Mouse (Mus musculus) T-helper 17 cell (primary cell): ENCODE data around the gene Mecom.
"Not testable (repeated sequence)": the region's sequence is repeated elsewhere in the genome, so short reads cannot be mapped to it uniquely, and the experiment has no call there.

Source experiments
- in situ Hi-C, 2 experiments: fragments of 300-600 bp; cut with MboI, MseI; formaldehyde crosslinking; loops; 1 replicate in 1 of 2; 2 replicates in 1 of 2; pipeline ENCODE4 v1.15.1; 2025; ENCODE audit warnings: high pct_unique_total_duplicates in 2 of 2

Mecom gene

DNA sequence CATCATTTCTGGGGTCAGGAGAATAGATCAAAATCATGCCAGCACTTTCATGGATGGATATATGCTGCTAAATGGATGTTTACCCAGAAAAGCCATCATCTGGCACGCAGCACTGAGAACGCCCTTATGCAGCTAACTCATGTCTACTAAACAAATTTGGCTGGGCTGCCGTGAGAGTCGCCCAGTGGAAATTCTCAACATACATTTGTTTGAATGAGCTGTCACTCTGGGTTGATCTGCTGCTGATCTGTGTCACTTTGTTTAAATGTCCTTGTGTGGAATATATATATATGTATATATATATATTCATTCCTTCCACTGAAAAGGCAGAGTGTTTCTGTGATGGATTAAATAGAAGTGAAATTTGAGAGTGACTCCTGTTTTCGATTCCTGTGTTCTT lies 290.0 kb downstream of the Mecom start:
- in situ Hi-C loops: no loop called here

DNA sequence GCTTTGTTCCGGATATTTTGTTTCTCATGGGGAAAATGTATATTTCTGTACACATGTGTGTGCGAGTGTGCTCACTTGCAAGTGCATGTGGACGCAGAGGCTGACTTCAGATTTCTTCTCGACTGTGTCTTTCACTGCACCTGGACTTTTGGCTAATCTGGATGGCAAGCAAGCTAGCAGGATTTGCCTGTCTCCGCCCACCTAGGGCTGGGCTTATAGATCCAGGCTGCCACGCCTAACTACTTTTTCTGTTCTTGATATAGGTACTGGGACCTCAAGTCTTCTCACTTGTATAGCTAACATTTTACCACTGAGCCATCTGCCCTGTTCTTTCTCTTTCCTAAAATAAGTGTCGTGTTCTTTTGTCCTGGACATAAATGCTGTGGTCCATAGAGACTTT lies 290.9 kb downstream of the Mecom start:
- in situ Hi-C loops: no loop called here

DNA sequence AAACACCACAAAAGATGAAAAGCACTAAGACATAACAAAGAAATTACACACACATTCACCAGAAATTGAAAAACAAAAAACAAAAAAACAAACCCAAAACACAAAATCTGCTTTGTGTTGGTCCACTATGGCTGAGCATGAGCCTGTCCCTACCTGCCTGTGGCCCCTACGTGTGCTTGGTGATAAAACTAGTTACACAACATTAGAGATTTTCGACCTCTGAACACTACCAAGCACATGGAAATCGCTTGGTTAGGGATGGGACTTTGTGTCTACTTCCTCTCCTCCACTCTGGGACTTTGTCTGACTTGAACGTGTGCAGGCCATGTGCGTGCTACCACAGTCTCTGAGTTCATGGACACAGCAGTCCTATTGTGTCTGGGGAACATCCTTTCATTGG lies 292.0 kb downstream of the Mecom start:
- in situ Hi-C loops: no loop called here

DNA sequence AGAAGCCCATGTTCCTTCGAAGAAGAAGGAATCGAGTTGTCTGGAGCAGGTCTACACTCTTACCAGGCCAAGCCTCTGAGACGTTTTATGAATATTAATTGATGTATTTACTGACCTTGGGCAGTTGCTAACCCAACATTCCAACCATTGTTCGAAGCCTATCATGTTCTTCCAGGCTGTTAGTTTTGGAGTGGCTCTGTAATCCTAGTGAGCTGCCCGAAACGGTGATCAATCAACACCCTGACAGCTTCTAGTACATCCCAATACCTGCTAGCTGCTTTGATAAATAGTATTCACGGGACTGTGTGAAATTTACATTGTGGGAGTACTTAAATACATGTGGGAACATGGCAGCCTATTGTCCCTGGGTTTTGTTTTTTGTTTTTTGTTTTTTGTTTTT lies 293.4 kb downstream of the Mecom start:
- in situ Hi-C loops: no loop called here

DNA sequence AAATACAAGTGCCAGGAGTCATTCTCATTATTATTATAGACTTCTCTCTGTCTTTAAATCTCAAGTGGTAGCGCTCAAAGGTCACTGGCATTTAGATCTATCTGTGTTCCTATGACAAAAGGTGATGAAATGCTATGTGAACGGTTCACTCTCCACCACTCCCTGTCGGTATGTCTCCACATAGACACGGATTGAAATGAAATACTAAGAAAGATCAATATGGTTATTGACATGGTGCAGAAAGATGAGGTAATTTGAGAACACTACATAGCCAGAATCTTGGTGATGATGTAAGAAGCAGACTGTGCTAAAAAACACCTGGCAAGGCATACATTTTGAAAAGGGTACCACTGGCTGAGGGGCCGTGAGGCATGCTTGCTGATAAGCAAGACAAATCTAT lies 294.1 kb downstream of the Mecom start:
- in situ Hi-C loops: no loop called here

GRCm38 (mm10) chr3:30248656-30249384 lies 299.0 kb downstream of the Mecom start:
- in situ Hi-C loops: no loop called here

DNA sequence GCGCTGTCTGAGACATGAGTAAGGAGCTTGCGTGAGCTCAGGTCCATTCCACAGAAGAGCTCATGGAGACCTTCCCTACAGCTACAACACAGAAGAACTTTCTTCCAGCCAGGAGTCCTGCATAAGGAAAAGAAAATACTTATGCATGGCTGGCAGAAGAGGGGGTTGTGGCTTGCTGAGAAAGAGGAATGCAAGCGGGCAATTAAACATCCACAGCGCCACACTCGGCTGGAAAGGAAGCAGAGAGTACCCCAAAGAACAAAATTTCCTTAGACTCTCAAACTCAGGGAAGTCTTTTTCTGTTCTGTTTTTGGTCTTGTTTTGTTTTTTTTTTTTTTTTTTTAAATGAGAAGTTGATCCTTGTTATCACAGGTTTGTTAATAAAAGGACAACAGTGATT lies 300.6 kb downstream of the Mecom start:
- in situ Hi-C loops: no loop called here

- in situ Hi-C loops: no loop called here
Measured at GRCm38 (mm10) chr3:30246431-30247041, 301.3 kb downstream of the Mecom start.

GRCm38 (mm10) chr3:30245950-30246349 lies 301.9 kb downstream of the Mecom start:
- in situ Hi-C loops: no loop called here

GRCm38 (mm10) chr3:30244401-30244871 lies 303.4 kb downstream of the Mecom start:
- in situ Hi-C loops: no loop called here

DNA sequence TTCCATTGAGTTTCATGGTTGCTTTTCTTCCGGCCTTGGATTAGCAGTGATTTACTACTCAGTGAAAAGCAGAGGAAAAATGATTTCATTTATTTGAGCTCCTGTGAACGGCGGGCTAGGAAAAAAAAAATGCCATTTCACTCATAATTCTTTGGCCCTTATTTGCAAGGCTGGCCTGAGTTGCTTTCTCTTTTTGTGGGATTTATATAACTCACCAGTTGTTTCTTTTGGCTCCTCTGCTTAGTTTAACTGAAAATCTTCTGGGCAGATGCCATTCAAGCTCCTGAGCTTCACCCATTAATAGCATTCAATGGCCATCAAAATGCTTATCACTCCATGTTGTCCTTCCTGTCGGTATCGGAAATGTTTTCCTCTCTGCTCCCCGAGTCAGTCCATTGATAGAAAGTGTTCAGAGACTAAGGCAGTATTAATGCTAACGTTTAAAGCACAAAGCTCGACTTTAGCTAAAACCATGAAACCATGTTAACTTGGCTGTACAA lies 304.0 kb downstream of the Mecom start:
- in situ Hi-C loops: no loop called here

- in situ Hi-C loops: no loop called here
Measured at GRCm38 (mm10) chr3:30239416-30239815, 308.4 kb downstream of the Mecom start.

DNA sequence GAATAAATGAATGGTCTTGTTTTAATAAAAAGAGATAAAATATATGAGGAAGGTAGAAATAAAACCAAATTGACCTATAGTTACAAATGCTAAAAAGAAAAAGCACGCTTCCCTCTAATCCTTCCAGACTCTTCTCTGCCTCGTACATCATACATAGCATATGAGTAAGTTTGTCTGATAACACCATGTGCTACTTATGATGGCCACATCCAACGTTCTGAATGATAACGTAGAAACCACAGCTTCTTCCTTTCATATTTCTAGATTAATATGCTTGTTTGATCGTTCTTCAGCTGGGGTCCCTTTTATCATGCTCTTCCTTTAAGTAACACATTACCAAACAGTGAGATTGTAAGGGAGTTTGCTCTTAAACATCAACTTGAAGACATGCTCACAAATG lies 310.3 kb downstream of the Mecom start:
- in situ Hi-C loops: no loop called here

DNA sequence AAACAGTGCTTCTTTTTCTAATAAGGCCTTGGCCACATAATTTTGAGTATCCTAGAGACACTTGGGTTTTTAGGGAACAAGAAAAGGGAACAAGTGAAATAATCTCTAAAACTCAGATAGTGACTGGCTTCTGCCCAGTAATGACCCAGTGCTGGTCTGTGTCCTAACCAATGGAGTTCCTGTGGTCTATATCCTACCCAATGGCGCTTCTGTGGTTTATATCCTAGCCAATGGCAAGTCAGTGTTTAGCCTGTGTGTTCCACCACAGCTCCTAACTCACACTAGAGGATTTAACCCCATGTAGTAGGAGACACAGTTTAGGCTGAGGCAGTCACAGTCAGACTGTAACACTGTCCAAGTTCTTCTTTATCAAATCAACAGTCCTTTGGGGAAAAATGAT lies 313.8 kb downstream of the Mecom start:
- in situ Hi-C loops: no loop called here

- in situ Hi-C loops: no loop called here
Measured at GRCm38 (mm10) chr3:30227964-30228670, 319.7 kb downstream of the Mecom start.

- in situ Hi-C loops: no loop called here
Measured at GRCm38 (mm10) chr3:30226928-30227370, 320.9 kb downstream of the Mecom start.

DNA sequence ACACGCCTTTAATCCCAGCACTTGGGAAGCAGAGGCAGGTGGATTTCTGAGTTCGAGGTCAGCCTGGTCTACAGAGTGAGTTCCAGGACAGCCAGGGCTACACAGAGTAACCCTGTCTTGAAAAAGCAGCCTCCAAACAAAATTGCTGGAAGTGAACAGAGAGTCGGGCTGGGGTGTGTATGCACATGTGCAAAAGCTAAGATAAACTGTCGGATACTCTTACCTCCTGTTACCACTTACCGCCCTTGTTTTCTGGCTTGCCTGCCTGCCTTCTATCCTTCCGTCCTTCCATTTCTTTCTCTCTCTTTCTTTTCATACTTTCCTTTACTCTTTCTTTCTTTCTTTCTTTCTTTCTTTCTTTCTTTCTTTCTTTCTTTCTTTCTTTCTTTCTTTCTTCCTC lies 322.6 kb downstream of the Mecom start:
- in situ Hi-C loops: not testable (repeated sequence)

- in situ Hi-C loops: no loop called here
Measured at GRCm38 (mm10) chr3:30220701-30221412, 327.0 kb downstream of the Mecom start.

- in situ Hi-C loops: no loop called here
Measured at GRCm38 (mm10) chr3:30219891-30220290, 327.9 kb downstream of the Mecom start.

DNA sequence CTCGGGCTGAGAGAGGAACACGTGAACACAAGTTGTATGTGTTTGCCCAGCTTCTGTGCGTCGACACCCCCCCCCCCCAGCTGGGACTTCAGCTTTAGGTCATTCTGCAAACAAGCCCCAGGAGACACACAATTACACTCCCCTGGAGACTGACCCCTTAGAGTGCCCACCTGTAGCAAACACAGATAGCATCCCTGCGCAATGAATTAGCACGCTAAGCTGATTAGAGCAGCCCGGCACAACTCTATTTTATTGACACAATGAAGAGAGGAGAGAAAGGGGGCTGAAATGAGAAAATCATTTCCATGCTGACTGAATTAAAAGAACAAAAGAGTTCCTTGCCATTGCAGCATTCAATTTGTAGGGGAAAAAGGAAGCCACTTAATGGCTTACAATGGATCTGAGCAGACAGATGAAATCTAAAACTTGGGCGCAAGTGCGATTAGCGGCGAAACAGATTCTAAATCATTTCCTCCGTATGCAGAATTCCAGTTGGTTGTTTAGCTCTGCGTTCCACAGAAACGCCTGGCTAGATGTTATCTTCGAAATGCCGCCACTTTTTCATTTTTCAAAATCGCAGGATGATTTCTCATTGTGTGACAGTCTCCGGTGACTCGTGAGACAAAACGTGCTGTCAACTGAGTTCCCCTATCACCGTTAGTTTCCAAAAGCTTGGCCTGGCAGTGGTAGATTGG lies 328.5 kb downstream of the Mecom start:
- in situ Hi-C loops: no loop called here

- in situ Hi-C loops: no loop called here
Measured at GRCm38 (mm10) chr3:30214607-30215006, 333.2 kb downstream of the Mecom start.
